Mouse (Mus musculus) urinary bladder, adult 18-20 months (tissue): ENCODE measurements around the gene Cela3a.
A peak's percentile ranks its signal among the peaks of the same experiment; 100 is the strongest.
"Not testable (repeated sequence)": the region's sequence is repeated elsewhere in the genome, so short reads cannot be mapped to it uniquely, and the experiment has no call there.

Source experiments
- DNase-seq, 2 experiments: peaks; one replicate each; pipeline ENCODE4 v3.0.0; 2022; ENCODE audit warnings: low spot score in 2 of 2, mixed read lengths in 2 of 2

Gene Cela3a

GRCm38 (mm10) chr4:137414936-137415335 lies 5.3 kb upstream of the Cela3a start:
- no peak for DNase-seq

- DNase-seq = not testable (repeated sequence)
Observed at GRCm38 (mm10) chr4:137412185-137412709, 2.7 kb upstream of the Cela3a start.

- no peak for DNase-seq
Observed at GRCm38 (mm10) chr4:137405571-137405970, 4.0 kb downstream of the Cela3a start.

- peak; percentile 17 to 68 for DNase-seq
Observed at GRCm38 (mm10) chr4:137396641-137397525, 12.7 kb downstream of the Cela3a start.

- no peak for DNase-seq
Observed at GRCm38 (mm10) chr4:137393378-137394135, 16.0 kb downstream of the Cela3a start.

GRCm38 (mm10) chr4:137392874-137393273 lies 16.7 kb downstream of the Cela3a start:
- no peak for DNase-seq

GRCm38 (mm10) chr4:137391287-137391686 lies 18.3 kb downstream of the Cela3a start:
- no peak for DNase-seq

GRCm38 (mm10) chr4:137390196-137390595 lies 19.4 kb downstream of the Cela3a start:
- DNase-seq = no peak

GRCm38 (mm10) chr4:137388983-137389382 lies 20.6 kb downstream of the Cela3a start:
- DNase-seq = no peak

- peak; percentile 82 to 88 for DNase-seq
Observed at GRCm38 (mm10) chr4:137388059-137388794, 21.4 kb downstream of the Cela3a start.

- no peak for DNase-seq
Observed at GRCm38 (mm10) chr4:137387482-137388058, 22.0 kb downstream of the Cela3a start.

GRCm38 (mm10) chr4:137380702-137381605 lies 28.6 kb downstream of the Cela3a start:
- no peak for DNase-seq

GRCm38 (mm10) chr4:137379713-137380255 lies 29.8 kb downstream of the Cela3a start:
- no peak for DNase-seq

- no peak for DNase-seq
Observed at GRCm38 (mm10) chr4:137379085-137379484, 30.5 kb downstream of the Cela3a start.

- no peak for DNase-seq
Observed at GRCm38 (mm10) chr4:137377526-137378304, 31.9 kb downstream of the Cela3a start.

- no peak for DNase-seq
Observed at GRCm38 (mm10) chr4:137376778-137377177, 32.8 kb downstream of the Cela3a start.

GRCm38 (mm10) chr4:137375314-137376278 lies 34.0 kb downstream of the Cela3a start:
- no peak for DNase-seq

GRCm38 (mm10) chr4:137373711-137374110 lies 35.9 kb downstream of the Cela3a start:
- no peak for DNase-seq
